Mouse (Mus musculus): Measurements from ENCODE around the gene Dgcr6. TPM values are rescaled to one million over a fixed set of nuclear protein-coding genes. Genes with fewer than 3 reads are reported as not detected.

Gene Dgcr6
- polyA plus RNA-seq, 1 experiment from 2014 or later = 157 TPM

DNA sequence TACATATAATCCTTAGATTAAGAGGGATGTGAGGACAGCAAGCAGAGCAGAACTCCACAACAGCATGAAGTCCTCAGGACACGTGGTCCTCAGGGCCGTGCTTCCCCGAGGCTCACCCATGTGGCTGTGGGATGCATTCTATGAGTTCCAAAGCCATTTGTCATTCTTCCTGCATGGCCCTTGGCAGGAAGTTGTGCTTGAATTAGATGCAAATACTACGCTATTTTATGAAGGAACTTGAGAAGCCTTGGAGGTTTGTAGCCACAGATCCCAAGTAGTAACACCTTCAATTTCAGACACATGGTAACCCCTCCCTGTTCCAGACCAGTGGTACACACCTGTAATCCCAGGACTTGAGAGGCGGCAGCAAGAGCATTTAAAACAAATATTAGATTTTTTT, 43.7 kb downstream of the Dgcr6 start:
- no peaks in the 10 kb centered on the region for H3K36me3 ChIP-seq (ENCODE audit: control insufficient read depth, insufficient read depth, low read length)
- H3K9me3 ChIP-seq (replicated peaks; ENCODE audit: control insufficient read depth, low read length, poor library complexity, severe bottlenecking) = peaks cover 4% of the 10 kb centered on the region; the same call in 1 of the 2 replicates
- no peak overlapping the region for H3K4me3 ChIP-seq (ENCODE audit: low read depth, low read length)
- no peak overlapping the region for H3K4me2 ChIP-seq (ENCODE audit: low read length)
- no peak overlapping the region for H3K27ac ChIP-seq (ENCODE audit: low read length)
- 70% methylated on average over 5 of the region's 5 CpGs for whole genome bisulfite sequencing
- no peaks in the 10 kb centered on the region for H3K4me1 ChIP-seq (ENCODE audit: control insufficient read depth, insufficient read depth, low read length)
- ATAC-seq = no peak
- no peak overlapping the region for H3K9ac ChIP-seq (ENCODE audit: low read depth, low read length)
- H3K27me3 ChIP-seq (ENCODE audit: control insufficient read depth, insufficient read depth, low read depth, low read length) = no peaks in the 10 kb centered on the region; the same call in 1 of the 2 replicates

DNA sequence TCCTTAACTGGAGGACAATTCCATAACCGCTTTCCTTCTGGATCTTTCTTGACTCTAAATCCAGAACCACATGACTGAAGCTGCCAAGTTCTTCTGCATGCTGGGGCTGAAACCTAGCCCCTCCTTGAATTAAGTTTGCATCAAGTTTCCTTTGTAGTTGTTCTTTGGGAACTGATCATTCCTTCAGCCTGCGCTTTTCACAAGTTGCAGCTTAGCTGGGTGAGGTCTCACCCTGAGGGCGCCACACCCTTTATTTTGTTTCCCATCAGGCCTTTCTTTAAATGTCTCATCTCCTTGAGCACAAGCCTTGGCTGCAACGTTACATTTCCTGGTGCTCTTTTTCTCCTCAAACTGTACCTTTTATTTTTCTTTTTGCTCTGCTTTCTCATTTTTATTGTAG, 50.2 kb downstream of the Dgcr6 start:
- Histone ChIP-seq H3K4me3 (ENCODE audit: low read depth, low read length) (no peak overlapping the region), H3K4me2 (ENCODE audit: low read length) (no peak overlapping the region), H3K27me3 (ENCODE audit: control insufficient read depth, insufficient read depth, low read depth, low read length) (no peaks in the 10 kb centered on the region; the same call in 1 of the 2 replicates), H3K27ac (ENCODE audit: low read length) (no peak overlapping the region), H3K4me1 (ENCODE audit: control insufficient read depth, insufficient read depth, low read length) (no peaks in the 10 kb centered on the region), H3K9ac (ENCODE audit: low read depth, low read length) (no peak overlapping the region), H3K36me3 (ENCODE audit: control insufficient read depth, insufficient read depth, low read length) (no peaks in the 10 kb centered on the region), H3K9me3 (replicated peaks; ENCODE audit: control insufficient read depth, low read length, poor library complexity, severe bottlenecking) (no peaks in the 10 kb centered on the region)
- ATAC-seq = no peak
- WGBS = 81% methylated on average over 4 of the region's 4 CpGs

GRCm38 (mm10) chr16:18103366-18103765, 50.7 kb downstream of the Dgcr6 start:
- Histone ChIP-seq H3K9ac (ENCODE audit: low read depth, low read length) (no peak overlapping the region), H3K4me1 (ENCODE audit: control insufficient read depth, insufficient read depth, low read length) (no peaks in the 10 kb centered on the region), H3K4me2 (ENCODE audit: low read length) (no peak overlapping the region), H3K27me3 (ENCODE audit: control insufficient read depth, insufficient read depth, low read depth, low read length) (no peaks in the 10 kb centered on the region; the same call in 1 of the 2 replicates), H3K9me3 (replicated peaks; ENCODE audit: control insufficient read depth, low read length, poor library complexity, severe bottlenecking) (no peaks in the 10 kb centered on the region), H3K4me3 (ENCODE audit: low read depth, low read length) (no peak overlapping the region), H3K36me3 (ENCODE audit: control insufficient read depth, insufficient read depth, low read length) (no peaks in the 10 kb centered on the region), H3K27ac (ENCODE audit: low read length) (no peak overlapping the region)
- no peak for ATAC-seq
- 84% methylated on average over 1 of the region's 1 CpGs for WGBS

GRCm38 (mm10) chr16:18103808-18104207, 51.1 kb downstream of the Dgcr6 start:
- no peak for ATAC-seq
- no peak overlapping the region for H3K4me3 ChIP-seq (ENCODE audit: low read depth, low read length)
- no peaks in the 10 kb centered on the region for H3K36me3 ChIP-seq (ENCODE audit: control insufficient read depth, insufficient read depth, low read length)
- H3K27me3 ChIP-seq (ENCODE audit: control insufficient read depth, insufficient read depth, low read depth, low read length) = no peaks in the 10 kb centered on the region; the same call in 1 of the 2 replicates
- H3K4me1 ChIP-seq (ENCODE audit: control insufficient read depth, insufficient read depth, low read length) = no peaks in the 10 kb centered on the region
- H3K4me2 ChIP-seq (ENCODE audit: low read length) = no peak overlapping the region
- no peak overlapping the region for H3K9ac ChIP-seq (ENCODE audit: low read depth, low read length)
- H3K9me3 ChIP-seq (replicated peaks; ENCODE audit: control insufficient read depth, low read length, poor library complexity, severe bottlenecking) = no peaks in the 10 kb centered on the region
- no peak overlapping the region for H3K27ac ChIP-seq (ENCODE audit: low read length)
- WGBS = 29% methylated on average over 6 of the region's 6 CpGs

GRCm38 (mm10) chr16:18108221-18108966, 55.7 kb downstream of the Dgcr6 start:
- 54% methylated on average over 5 of the region's 5 CpGs for WGBS

GRCm38 (mm10) chr16:18111042-18111441, 58.4 kb downstream of the Dgcr6 start:
- ATAC-seq = no peak

More at GRCm38 (mm10) chr16:18108221-18108966, 55.7 kb downstream of the Dgcr6 start:
- H3K36me3 ChIP-seq (ENCODE audit: control insufficient read depth, insufficient read depth, low read length) = no peaks in the 10 kb centered on the region
- H3K27me3 ChIP-seq (ENCODE audit: control insufficient read depth, insufficient read depth, low read depth, low read length) = no peaks in the 10 kb centered on the region
- ATAC-seq = peak; percentile 86
- no peak overlapping the region for H3K27ac ChIP-seq (ENCODE audit: low read length)
- no peak overlapping the region for H3K9ac ChIP-seq (ENCODE audit: low read depth, low read length)
- H3K4me1 ChIP-seq (ENCODE audit: control insufficient read depth, insufficient read depth, low read length) = no peaks in the 10 kb centered on the region
- H3K4me3 ChIP-seq (ENCODE audit: low read depth, low read length) = no peak overlapping the region
- no peaks in the 10 kb centered on the region for H3K9me3 ChIP-seq (replicated peaks; ENCODE audit: control insufficient read depth, low read length, poor library complexity, severe bottlenecking)
- no peak overlapping the region for H3K4me2 ChIP-seq (ENCODE audit: low read length)

DNA sequence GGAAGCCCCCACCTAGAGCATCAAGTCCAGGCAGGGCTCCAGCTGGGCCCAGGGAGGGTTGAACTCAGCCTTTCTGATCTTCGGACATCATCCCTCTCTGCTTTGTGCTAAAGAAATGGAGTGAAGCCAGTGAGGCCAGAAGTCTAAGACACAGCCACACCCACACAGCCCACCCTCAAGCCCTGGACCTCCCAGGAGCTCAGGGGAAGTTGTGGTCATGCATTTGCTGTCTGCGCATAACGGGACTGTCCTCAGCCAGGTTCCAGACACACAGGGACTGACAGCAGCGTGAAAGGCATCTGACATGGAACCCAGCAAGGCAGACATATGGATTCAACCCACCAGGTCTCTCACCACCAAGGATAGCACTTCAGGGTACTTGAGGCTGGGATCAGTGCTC, 63.8 kb downstream of the Dgcr6 start:
- no peak for ATAC-seq
- H3K9me3 ChIP-seq (replicated peaks; ENCODE audit: control insufficient read depth, low read length, poor library complexity, severe bottlenecking) = no peaks in the 10 kb centered on the region
- 71% methylated on average over 4 of the region's 4 CpGs for WGBS
- peaks cover 4% of the 10 kb centered on the region; the same call in 1 of the 2 replicates for H3K4me1 ChIP-seq (ENCODE audit: control insufficient read depth, insufficient read depth, low read length)
- H3K27me3 ChIP-seq (ENCODE audit: control insufficient read depth, insufficient read depth, low read depth, low read length) = no peaks in the 10 kb centered on the region
- H3K4me3 ChIP-seq (ENCODE audit: low read depth, low read length) = no peak overlapping the region
- H3K36me3 ChIP-seq (ENCODE audit: control insufficient read depth, insufficient read depth, low read length) = no peaks in the 10 kb centered on the region
- H3K4me2 ChIP-seq (ENCODE audit: low read length) = no peak overlapping the region
- H3K27ac ChIP-seq (ENCODE audit: low read length) = no peak overlapping the region
- no peak overlapping the region for H3K9ac ChIP-seq (ENCODE audit: low read depth, low read length)

More at GRCm38 (mm10) chr16:18111042-18111441, 58.4 kb downstream of the Dgcr6 start:
- H3K4me3 ChIP-seq (ENCODE audit: low read depth, low read length) = no peak overlapping the region
- no peaks in the 10 kb centered on the region for H3K4me1 ChIP-seq (ENCODE audit: control insufficient read depth, insufficient read depth, low read length)
- H3K27ac ChIP-seq (ENCODE audit: low read length) = no peak overlapping the region
- H3K9ac ChIP-seq (ENCODE audit: low read depth, low read length) = no peak overlapping the region
- 91% methylated on average over 7 of the region's 7 CpGs for WGBS
- no peaks in the 10 kb centered on the region for H3K36me3 ChIP-seq (ENCODE audit: control insufficient read depth, insufficient read depth, low read length)
- no peak overlapping the region for H3K4me2 ChIP-seq (ENCODE audit: low read length)
- no peaks in the 10 kb centered on the region for H3K27me3 ChIP-seq (ENCODE audit: control insufficient read depth, insufficient read depth, low read depth, low read length)
- H3K9me3 ChIP-seq (replicated peaks; ENCODE audit: control insufficient read depth, low read length, poor library complexity, severe bottlenecking) = no peaks in the 10 kb centered on the region

GRCm38 (mm10) chr16:18118285-18118684, 65.6 kb downstream of the Dgcr6 start:
- H3K9ac ChIP-seq (ENCODE audit: low read depth, low read length) = no peak overlapping the region
- H3K27ac ChIP-seq (ENCODE audit: low read length) = no peak overlapping the region

GRCm38 (mm10) chr16:18119031-18119730, 66.5 kb downstream of the Dgcr6 start:
- no peaks in the 10 kb centered on the region for H3K36me3 ChIP-seq (ENCODE audit: control insufficient read depth, insufficient read depth, low read length)
- peak overlapping the region; percentile 27; the same call in 1 of the 2 replicates for H3K9ac ChIP-seq (ENCODE audit: low read depth, low read length)
- ATAC-seq = peak; percentile 50
- no peak overlapping the region for H3K4me2 ChIP-seq (ENCODE audit: low read length)
- WGBS = 14% methylated on average over 8 of the region's 8 CpGs
- no peaks in the 10 kb centered on the region for H3K27me3 ChIP-seq (ENCODE audit: control insufficient read depth, insufficient read depth, low read depth, low read length)
- peaks cover 4% of the 10 kb centered on the region; the same call in 1 of the 2 replicates for H3K4me1 ChIP-seq (ENCODE audit: control insufficient read depth, insufficient read depth, low read length)
- no peak overlapping the region for H3K4me3 ChIP-seq (ENCODE audit: low read depth, low read length)
- H3K27ac ChIP-seq (ENCODE audit: low read length) = no peak overlapping the region
- H3K9me3 ChIP-seq (replicated peaks; ENCODE audit: control insufficient read depth, low read length, poor library complexity, severe bottlenecking) = no peaks in the 10 kb centered on the region

More at GRCm38 (mm10) chr16:18118285-18118684, 65.6 kb downstream of the Dgcr6 start:
- H3K27me3 ChIP-seq (ENCODE audit: control insufficient read depth, insufficient read depth, low read depth, low read length) = no peaks in the 10 kb centered on the region
- no peak overlapping the region for H3K4me3 ChIP-seq (ENCODE audit: low read depth, low read length)
- 80% methylated on average over 3 of the region's 3 CpGs for WGBS
- H3K9me3 ChIP-seq (replicated peaks; ENCODE audit: control insufficient read depth, low read length, poor library complexity, severe bottlenecking) = no peaks in the 10 kb centered on the region
- peaks cover 4% of the 10 kb centered on the region; the same call in 1 of the 2 replicates for H3K4me1 ChIP-seq (ENCODE audit: control insufficient read depth, insufficient read depth, low read length)
- no peak overlapping the region for H3K4me2 ChIP-seq (ENCODE audit: low read length)
- no peak for ATAC-seq
- H3K36me3 ChIP-seq (ENCODE audit: control insufficient read depth, insufficient read depth, low read length) = no peaks in the 10 kb centered on the region

All from midbrain, embryonic 16.5 days (tissue).